Mouse (Mus musculus) lung, postnatal 14 days (tissue): ENCODE data around the gene Rcan3.

Source experiments
- DNase-seq: peaks from one replicate; pipeline ENCODE4 v3.0.0; 2021

The Rcan3 gene

DNA sequence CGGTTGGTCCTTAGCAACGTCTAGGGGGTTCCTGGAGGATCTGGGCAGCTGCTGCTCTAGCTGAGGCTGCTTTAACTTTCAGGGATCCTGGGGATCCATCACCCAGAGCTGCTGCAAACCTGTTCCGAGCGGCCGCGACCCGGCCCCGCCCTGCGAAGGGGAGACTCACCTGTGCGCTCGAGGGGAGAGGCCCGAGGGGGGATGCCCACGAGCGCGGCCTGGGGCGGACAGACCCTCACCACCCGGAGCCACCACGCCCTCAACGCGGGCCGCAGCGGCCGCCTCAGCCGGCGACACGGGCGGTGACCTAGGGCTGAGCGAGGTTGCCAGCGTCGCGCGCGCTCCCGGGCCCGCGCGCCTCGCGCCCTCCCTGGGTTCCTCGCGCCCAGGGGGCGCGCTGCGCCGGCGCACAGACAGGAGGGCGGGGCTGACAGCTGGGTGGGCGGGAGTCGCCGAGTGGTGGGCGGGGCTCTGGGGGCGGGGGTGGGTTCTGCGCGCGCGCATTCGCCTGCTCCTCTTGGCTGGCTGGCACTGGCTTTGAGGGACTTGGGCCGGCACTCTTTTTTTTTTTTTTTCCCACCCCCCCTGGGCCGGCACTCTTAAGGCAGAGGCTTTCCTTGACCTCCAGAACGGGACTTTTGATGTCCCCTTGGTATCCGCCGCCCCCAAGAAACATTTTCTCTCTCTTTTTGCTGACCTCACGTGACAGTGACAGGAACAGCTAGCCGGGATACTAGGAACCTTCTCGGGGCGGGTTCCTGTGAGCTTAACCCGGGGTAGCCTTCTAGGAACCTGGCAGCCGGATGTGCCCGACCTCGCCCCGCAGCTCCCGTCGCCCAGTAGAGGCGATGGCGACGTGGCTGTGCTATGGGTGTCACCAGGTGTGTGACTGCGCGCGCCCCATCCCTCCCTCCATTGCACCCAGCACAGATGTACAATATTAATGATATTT is at the start of gene Rcan3:
Rcan3 (minus strand) TSS at position 411 of the 952 bp plus-strand sequence.
- peak; percentile 84 for DNase-seq

DNA sequence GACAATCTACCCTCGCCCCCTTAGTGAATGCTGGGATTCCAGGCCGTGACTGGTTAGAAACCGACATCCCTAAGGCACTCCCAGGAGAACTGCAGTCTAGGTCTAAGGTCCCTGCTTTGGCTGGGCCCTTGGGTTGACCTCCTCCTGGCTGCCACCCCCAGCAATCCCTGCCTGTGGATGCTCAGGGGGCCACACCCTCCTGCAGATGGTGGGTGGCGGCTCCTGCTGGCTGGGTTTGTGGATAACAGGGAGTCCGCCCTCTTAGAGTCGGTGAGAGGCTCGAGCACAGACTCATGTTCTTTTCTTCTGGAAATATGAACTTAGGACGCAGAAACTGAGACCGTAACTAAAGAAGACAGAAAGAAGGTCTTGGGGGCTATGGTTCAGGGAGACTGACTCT is 46.7 kb upstream of the Rcan3 start:
- DNase-seq = no peak

GRCm38 (mm10) chr4:135477851-135478250 is 44.2 kb upstream of the Rcan3 start:
- DNase-seq = no peak

GRCm38 (mm10) chr4:135463406-135463805 is 29.8 kb upstream of the Rcan3 start:
- DNase-seq = no peak

DNA sequence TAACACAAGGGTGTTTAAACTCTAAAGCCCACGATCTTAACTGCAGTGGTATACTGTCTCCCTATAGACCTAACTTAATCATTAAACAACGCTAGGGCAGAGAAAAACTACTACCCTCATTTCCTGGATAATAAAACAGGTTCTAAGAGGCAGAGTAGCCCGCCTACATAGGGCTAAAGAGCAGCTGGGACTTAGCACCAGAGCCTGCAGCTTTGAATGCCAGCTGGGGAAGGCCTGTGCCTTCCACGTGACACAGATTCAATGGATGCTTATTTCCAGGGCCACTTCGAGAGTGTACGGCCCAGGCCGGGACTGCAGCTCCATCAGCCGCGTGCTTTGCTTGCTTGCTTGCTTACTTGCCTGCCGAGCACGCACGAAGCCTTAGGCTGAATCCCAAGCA is 19.9 kb upstream of the Rcan3 start:
- no peak for DNase-seq

GRCm38 (mm10) chr4:135453164-135453563 is 19.5 kb upstream of the Rcan3 start:
- peak; percentile 16 for DNase-seq

DNA sequence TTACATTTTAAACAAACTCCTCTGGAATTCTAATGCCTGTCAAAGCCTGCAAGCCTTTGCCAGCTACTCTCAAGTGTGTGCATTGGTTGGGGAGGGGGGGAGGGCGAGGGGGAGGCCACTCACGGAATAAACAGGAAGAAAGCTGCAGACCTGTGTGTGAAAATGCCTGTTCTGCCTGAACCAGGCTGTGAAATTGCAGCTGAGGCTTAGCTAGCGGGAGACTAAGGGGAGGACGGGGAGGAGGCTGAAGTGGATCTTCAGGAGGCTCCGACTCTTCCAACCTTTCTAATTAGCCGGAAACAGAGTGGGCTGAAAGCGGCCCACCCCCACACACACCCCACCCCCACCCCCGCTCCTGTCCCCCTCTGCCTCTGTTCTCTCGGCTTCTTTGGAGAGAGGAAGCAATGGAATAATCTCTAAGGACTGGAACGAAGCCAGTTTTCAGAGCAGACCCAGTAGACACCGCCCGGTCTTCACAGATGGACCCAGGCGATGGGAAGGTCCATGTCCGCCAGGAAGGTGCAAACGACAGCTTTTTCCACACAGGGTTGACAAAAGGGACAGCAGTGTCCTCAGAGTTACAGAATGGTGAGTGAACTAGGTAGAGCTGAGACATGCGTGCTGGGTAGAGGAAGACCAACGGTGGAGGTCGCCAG is 17.8 kb upstream of the Rcan3 start:
- no peak for DNase-seq

- no peak for DNase-seq
These were observed 8.8 kb upstream of the Rcan3 start for GRCm38 (mm10) chr4:135442473-135442872.

GRCm38 (mm10) chr4:135439904-135440522 is 6.4 kb upstream of the Rcan3 start:
- DNase-seq = peak; percentile 43

DNA sequence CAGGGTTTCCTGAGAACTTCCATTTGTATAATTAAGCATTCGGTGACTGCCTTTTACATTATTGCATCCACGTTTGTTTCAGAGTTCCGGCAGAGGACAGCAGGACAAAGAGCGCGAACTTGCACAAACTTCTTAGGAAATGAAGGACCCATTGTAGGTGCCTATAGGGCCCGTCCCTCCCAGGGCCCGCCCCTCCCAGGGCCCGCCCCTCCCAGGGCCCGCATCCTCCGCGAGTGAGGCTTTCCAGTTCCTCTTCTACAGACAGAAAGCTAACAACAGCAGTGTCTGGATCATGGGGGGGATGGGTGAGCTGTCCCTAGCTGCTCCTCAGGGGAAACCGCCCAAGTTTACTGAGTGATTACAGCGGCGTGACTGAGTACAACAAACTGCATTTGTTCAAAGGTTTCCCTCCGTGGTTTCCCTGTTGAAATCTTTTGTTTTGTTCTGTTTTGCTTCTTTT is 5.6 kb upstream of the Rcan3 start:
- DNase-seq = peak; percentile 61

- no peak for DNase-seq
These were observed 4.3 kb upstream of the Rcan3 start for GRCm38 (mm10) chr4:135437924-135438323.

DNA sequence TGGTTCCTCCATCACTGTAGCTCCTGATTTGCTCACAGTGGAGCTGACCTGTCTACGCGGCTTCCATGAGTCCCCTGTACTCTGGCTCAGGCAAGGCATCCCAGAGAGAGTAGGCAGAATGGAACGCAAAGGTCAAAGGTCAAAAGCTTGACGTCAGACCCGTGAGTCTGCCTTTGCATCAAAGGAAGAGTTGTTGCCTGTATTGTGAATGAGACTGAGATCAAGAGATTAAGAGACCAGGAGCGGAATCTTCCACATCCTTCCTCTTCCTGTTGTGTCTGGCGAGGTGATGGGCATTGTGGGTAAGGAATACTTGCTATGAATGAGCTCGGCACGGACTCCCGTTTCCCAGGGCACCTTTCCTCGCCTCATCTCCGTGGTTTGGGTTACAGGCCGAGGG is 2.6 kb upstream of the Rcan3 start:
- DNase-seq = peak; percentile 23

GRCm38 (mm10) chr4:135434395-135434789 is 739 bp upstream of the Rcan3 start:
- DNase-seq = no peak

- DNase-seq = no peak
These were observed 589 bp downstream of the Rcan3 start for GRCm38 (mm10) chr4:135433086-135433442.

DNA sequence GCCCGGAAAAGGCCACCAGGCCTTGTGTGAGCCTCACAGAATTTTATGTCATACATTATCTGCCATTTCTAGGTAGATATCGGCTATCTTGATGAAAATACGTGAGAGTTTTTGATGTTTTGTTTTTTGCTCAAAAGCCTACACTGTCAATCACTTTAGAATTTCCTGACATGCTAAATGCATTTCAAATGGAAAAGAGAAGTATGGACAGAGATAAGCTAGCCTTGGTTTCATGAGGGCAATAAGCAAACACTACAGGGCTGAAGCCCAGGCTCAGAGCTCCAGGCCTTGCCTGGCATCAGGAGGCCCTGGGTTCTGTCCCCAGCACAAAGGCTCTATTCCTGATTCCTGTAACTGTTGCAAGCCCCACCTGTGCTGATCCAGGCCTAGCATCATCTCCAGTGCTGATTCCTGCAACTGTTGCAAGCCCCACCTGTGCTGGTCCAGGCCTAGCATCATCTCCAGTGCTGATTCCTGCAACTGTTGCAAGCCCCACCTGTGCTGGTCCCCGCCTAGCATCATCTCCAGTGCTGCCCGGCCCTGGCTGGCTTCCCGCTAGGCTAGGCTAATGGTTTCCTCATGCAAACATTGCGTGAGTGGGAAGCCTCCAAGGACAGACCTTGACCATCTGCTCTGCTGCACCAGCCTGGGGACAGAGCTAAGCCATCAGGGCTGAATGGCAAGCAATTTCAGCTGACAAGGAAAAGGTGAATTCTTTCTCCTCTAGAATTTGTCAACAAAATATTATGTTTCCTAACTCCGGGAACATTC is 3.5 kb downstream of the Rcan3 start:
- DNase-seq = no peak

DNA sequence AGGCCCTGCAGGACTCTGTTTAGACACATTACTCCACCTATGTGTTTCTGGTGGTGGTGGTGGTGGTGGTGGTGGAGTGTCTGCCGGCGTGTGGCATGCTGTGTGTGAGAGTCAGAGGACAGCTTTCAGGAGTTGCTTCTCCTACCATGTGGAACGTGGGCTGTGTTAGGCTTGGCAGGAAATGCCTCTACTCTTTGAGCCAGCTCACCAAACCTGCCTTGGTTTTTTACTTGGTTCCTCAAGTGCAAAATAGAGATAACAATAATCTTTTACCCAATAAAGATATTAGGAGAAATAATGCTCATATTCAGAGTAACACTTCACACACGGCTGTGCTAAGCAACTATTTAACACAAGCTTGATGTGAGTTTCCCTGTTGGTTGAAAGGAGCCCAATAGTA is 4.3 kb downstream of the Rcan3 start:
- no peak for DNase-seq

GRCm38 (mm10) chr4:135426587-135426986 is 7.1 kb downstream of the Rcan3 start:
- DNase-seq = no peak

GRCm38 (mm10) chr4:135425625-135426024 is 8.0 kb downstream of the Rcan3 start:
- no peak for DNase-seq

- DNase-seq = no peak
These were observed 12.7 kb downstream of the Rcan3 start for GRCm38 (mm10) chr4:135420961-135421360.

DNA sequence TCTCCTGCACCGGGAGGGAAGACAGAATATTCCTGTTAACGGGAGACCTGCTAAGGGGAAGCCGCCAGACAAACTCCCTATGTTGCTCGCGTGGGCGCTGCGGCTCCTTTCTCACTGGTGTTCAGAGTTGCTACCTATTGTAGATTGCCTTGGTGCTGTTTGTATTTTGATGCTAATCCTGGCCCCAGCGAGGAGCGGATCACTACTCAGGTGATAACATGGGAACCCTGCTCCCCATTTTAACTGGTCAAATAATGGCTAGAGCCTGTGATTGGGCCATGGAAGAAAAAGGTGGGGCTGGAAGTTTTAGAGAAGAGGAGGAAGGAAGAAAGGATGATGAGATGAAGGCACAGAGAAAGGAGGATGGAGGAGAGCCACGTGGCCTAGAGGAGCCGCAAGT is 13.2 kb downstream of the Rcan3 start:
- no peak for DNase-seq

- no peak for DNase-seq
These were observed 13.7 kb downstream of the Rcan3 start for GRCm38 (mm10) chr4:135419996-135420395.

GRCm38 (mm10) chr4:135416367-135416766 is 17.3 kb downstream of the Rcan3 start:
- DNase-seq = no peak

DNA sequence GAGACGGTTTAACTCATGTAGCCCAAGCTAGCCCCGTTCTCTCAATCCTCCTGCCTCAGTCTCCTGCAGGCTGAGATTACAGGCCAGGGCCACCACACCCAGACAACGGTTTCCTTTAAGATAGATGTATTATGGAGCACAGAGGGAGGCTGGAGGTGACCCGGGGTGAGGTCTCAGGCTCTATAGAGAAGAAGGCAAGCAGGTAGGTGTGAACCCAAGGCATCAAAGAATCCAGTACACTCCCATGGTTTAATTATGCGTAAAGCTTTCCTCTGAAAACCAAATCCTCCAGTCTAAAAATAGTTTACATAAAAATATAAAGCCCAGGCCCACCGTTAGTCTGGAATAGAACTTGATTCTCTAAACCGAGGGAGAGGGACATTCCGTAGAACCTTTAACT is 20.2 kb downstream of the Rcan3 start:
- DNase-seq = no peak
